Mouse (Mus musculus): ENCODE results near the gene B4galnt2. TPM values are rescaled to one million over a fixed set of nuclear protein-coding genes. Genes with fewer than 3 reads are reported as not detected.

The B4galnt2 gene
- total and polyA plus RNA-seq, 3 experiments, result 0.34 to 1.9 (median 0.42) TPM

DNA sequence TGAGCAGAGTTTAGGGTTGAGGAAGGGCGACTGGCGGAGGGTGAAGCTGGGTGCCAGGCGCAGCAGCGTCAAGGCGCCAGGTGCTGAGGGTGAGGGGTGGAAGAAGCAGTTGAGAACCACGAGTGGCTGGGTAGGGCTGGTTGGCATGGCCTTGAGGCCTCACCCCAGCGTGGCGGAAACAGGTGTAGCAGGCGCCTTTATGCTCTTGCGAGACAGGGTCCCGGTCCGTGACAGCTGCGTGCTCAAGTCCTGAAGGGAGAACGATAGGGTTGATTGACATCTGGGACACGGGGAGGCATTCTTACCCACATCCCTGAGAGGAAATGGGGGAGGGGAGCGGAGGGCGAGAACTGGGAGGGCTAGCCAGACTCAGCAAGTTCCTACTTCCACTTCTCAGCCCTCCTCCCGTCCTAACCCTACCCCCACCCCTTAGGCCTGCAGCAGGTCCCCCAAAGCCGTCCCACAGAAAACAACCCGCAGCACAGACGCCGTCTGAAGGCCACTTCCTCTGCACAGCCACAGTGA lies 80.5 kb downstream of the B4galnt2 start (continued):
- no peak; the same call in 1 of the 2 replicates for TF ChIP-seq RCOR1 (conservative IDR thresholded peaks at IDR 0.05; ENCODE audit: low read depth, low read length)
- peak; percentile 29; the same call in 1 of the 2 replicates for TF ChIP-seq HCFC1 (IDR thresholded peaks at IDR 0.05; ENCODE audit: low read depth, low read length)
- TF ChIP-seq MAFK (IDR thresholded peaks at IDR 0.05; ENCODE audit: insufficient replicate concordance, low read length), result peak; percentile 74; the same call in 1 of the 2 replicates
- TF ChIP-seq E2F4 (IDR thresholded peaks at IDR 0.05; ENCODE audit: insufficient replicate concordance, low read depth, low read length), result no peak

- Histone ChIP-seq H3K27ac (ENCODE audit: insufficient read depth, low read depth) (peak overlapping the region; percentile 97), H3K27me3 (replicated peaks) (no peaks in the 10 kb centered on the region), H3K9me3 (replicated peaks; ENCODE audit: low read length) (peaks cover 13% of the 10 kb centered on the region), H3K9ac (ENCODE audit: insufficient read depth, low read depth) (peak overlapping the region; percentile 30; the same call in 1 of the 2 replicates), H3K36me3 (replicated peaks in 1 of 2; ENCODE audit: control insufficient read depth in 1 of 2, insufficient read depth in 1 of 2, low read length in 1 of 2) (peaks cover 50 to 74% of the 10 kb centered on the region in 2 experiments), H3K4me3 (replicated peaks in 1 of 3; ENCODE audit: low read depth in 2 of 3, low read length in 2 of 3, poor library complexity in 1 of 3) (peak overlapping the region in 2 of 3 experiments; percentile 18 to 49), H3K79me2 (replicated peaks; ENCODE audit: control insufficient read depth, extremely low read depth, insufficient read depth, poor library complexity, severe bottlenecking) (peaks cover 17% of the 10 kb centered on the region), H3K4me1 (ENCODE audit: control insufficient read depth in 1 of 2, insufficient read depth in 2 of 2) (peaks cover 47 to 77% of the 10 kb centered on the region in 2 experiments), H3K4me2 (ENCODE audit: insufficient read depth, low read depth, poor library complexity, severe bottlenecking) (peak overlapping the region; percentile 90)
- dilution Hi-C loops (cut with MboI; ENCODE audit: extremely low pct_ligation_motif_present, extremely low pct_unique_long_range_greater_than_20kb, low sequenced_read_pairs) (no loop called here), in situ Hi-C loops (cut with MboI; ENCODE audit: low pct_ligation_motif_present, low pct_unique_long_range_greater_than_20kb, low sequenced_read_pairs) (loop anchor here (5.0 kb wide), 1 partner anchor 34 kb away; no protein-coding TSS in a partner anchor)
- DNase-seq (ENCODE audit: extremely low read depth), result peak; percentile 95
- TF ChIP-seq MAX (IDR thresholded peaks at IDR 0.05; ENCODE audit: low read length) (no peak), MXI1 (IDR thresholded peaks at IDR 0.05; ENCODE audit: low read depth, low read length) (no peak), SMC3 (IDR thresholded peaks at IDR 0.05; ENCODE audit: low read depth, low read length) (peak; percentile 39), TBP (conservative IDR thresholded peaks at IDR 0.05; ENCODE audit: low read depth, low read length) (no peak), MAFK (IDR thresholded peaks at IDR 0.05; ENCODE audit: insufficient replicate concordance, low read length) (peak; percentile 81), MAZ (IDR thresholded peaks at IDR 0.05; ENCODE audit: low read depth, low read length) (no peak; the same call in 1 of the 2 replicates), BHLHE40 (IDR thresholded peaks at IDR 0.05; ENCODE audit: low read depth, low read length) (peak; percentile 85), JUN (IDR thresholded peaks at IDR 0.05; ENCODE audit: insufficient read depth, low read depth, low read length) (0 out of 2 replicates have a peak, but pooled peaks have one; percentile 16), USF2 (conservative IDR thresholded peaks at IDR 0.05; ENCODE audit: low read depth, low read length) (no peak), CHD1 (IDR thresholded peaks at IDR 0.05; ENCODE audit: low read depth, low read length) (no peak), ZMIZ1 (IDR thresholded peaks at IDR 0.05; ENCODE audit: low read depth, low read length) (no peak), NRF1 (IDR thresholded peaks at IDR 0.05; ENCODE audit: low read depth, low read length) (0 out of 2 replicates have a peak, but pooled peaks have one; percentile 5), USF1 (IDR thresholded peaks at IDR 0.05; ENCODE audit: low read depth, low read length) (no peak), ELF1 (IDR thresholded peaks at IDR 0.05; ENCODE audit: low read depth, low read length) (peak; percentile 63), UBTF (IDR thresholded peaks at IDR 0.05; ENCODE audit: low read depth, low read length) (peak; percentile 77; the same call in 1 of the 2 replicates), HCFC1 (IDR thresholded peaks at IDR 0.05; ENCODE audit: low read depth, low read length) (no peak), NELFE (IDR thresholded peaks at IDR 0.05; ENCODE audit: low read depth, low read length) (no peak), POLR2AphosphoS2 (IDR thresholded peaks at IDR 0.05; ENCODE audit: low read depth, low read length) (no peak), CTCF (conservative IDR thresholded peaks at IDR 0.05 in 1 of 2, IDR thresholded peaks at IDR 0.05 in 1 of 2; ENCODE audit: low read depth in 2 of 2, low read length in 2 of 2) (peak in 1 of 2 experiments; percentile 28; a peak in 1 of 4 replicates), ZC3H11A (IDR thresholded peaks at IDR 0.05; ENCODE audit: low read depth, low read length) (no peak), RCOR1 (conservative IDR thresholded peaks at IDR 0.05; ENCODE audit: low read depth, low read length) (peak; percentile 83), MYC (IDR thresholded peaks at IDR 0.05; ENCODE audit: low read depth, low read length) (no peak), ZNF384 (IDR thresholded peaks at IDR 0.05; ENCODE audit: low read depth, low read length) (no peak), CHD2 (IDR thresholded peaks at IDR 0.05; ENCODE audit: low read length) (no peak), E2F4 (IDR thresholded peaks at IDR 0.05; ENCODE audit: insufficient replicate concordance, low read depth, low read length) (no peak), POLR2A (IDR thresholded peaks at IDR 0.05; ENCODE audit: low read depth, low read length) (no peak; the same call in 1 of the 2 replicates), TCF12 (IDR thresholded peaks at IDR 0.05; ENCODE audit: low read depth, low read length) (peak; percentile 96), GABPA (IDR thresholded peaks at IDR 0.05; ENCODE audit: insufficient replicate concordance, low read depth, low read length) (no peak), SIN3A (IDR thresholded peaks at IDR 0.05; ENCODE audit: low read length) (no peak), IRF4 (IDR thresholded peaks at IDR 0.05; ENCODE audit: low read depth, low read length) (peak; percentile 86), MEF2A (IDR thresholded peaks at IDR 0.05; ENCODE audit: borderline replicate concordance, low read depth, low read length) (peak; percentile 65), PAX5 (IDR thresholded peaks at IDR 0.05; ENCODE audit: low read length) (no peak), EP300 (IDR thresholded peaks at IDR 0.05; ENCODE audit: low read length) (peak; percentile 78), JUND (conservative IDR thresholded peaks at IDR 0.05; ENCODE audit: low read depth, low read length) (no peak), ZKSCAN1 (IDR thresholded peaks at IDR 0.05; ENCODE audit: borderline replicate concordance, low read depth, low read length) (no peak), ETS1 (conservative IDR thresholded peaks at IDR 0.05; ENCODE audit: low read depth, low read length) (peak; percentile 77)
These were observed 81.0 kb downstream of the B4galnt2 start for GRCm38 (mm10) chr11:95833631-95834142.

Measured in CH12.LX (cell line).